Mouse (Mus musculus) liver, embryonic 13.5 days (tissue): ENCODE measurements around the gene Scrn1. TPM values are rescaled to one million over a fixed set of nuclear protein-coding genes. Genes with fewer than 3 reads are reported as not detected.

Source experiments
- ATAC-seq: fragments of 200-750 bp; cut with Nextera tagmentation; 2 replicates; pipeline ENCODE4 v1.8.0; 2017; ENCODE audit warnings: low read depth, mild to moderate bottlenecking, moderate number of reproducible peaks, moderate library complexity
- DNase-seq: peaks from one replicate; pipeline ENCODE4 v3.0.0; 2022
- H3K27ac ChIP-seq: fragments of 300-500 bp; sonication (generic); 2 replicates; pipeline ENCODE4 v1.5.1; 2015; ENCODE audit warnings: moderate library complexity, mild to moderate bottlenecking, inconsistent platforms
- H3K27me3 ChIP-seq: fragments of 300-500 bp; sonication (generic); 2 replicates; pipeline ENCODE4 v1.6.1; 2015; ENCODE audit warnings: mild to moderate bottlenecking, inconsistent platforms
- H3K36me3 ChIP-seq: fragments of 300-500 bp; sonication (generic); 2 replicates; pipeline ENCODE4 v1.6.1; 2015; ENCODE audit warnings: mild to moderate bottlenecking, inconsistent platforms
- H3K4me1 ChIP-seq: fragments of 300-500 bp; sonication (generic); replicated peaks from 2 replicates; pipeline ENCODE4 v1.6.1; 2015; ENCODE audit warnings: inconsistent platforms
- H3K4me2 ChIP-seq: fragments of 300-500 bp; sonication (generic); 2 replicates; pipeline ENCODE4 v1.6.1; 2015; ENCODE audit warnings: inconsistent platforms, mild to moderate bottlenecking, moderate library complexity
- H3K4me3 ChIP-seq: fragments of 300-500 bp; sonication (generic); replicated peaks from 2 replicates; pipeline ENCODE4 v1.5.1; 2015; ENCODE audit warnings: mild to moderate bottlenecking, inconsistent platforms
- H3K9ac ChIP-seq: fragments of 300-500 bp; sonication (generic); 2 replicates; pipeline ENCODE4 v1.6.1; 2015; ENCODE audit warnings: mild to moderate bottlenecking, inconsistent platforms
- H3K9me3 ChIP-seq: fragments of 300-500 bp; sonication (generic); replicated peaks from 2 replicates; pipeline ENCODE4 v1.6.1; 2016; ENCODE audit warnings: inconsistent platforms
- WGBS: fragments of 180-500 bp; shearing (Covaris S2); methylation state at CpG from one replicate; pipeline ENCODE4 v1.1.7; 2015; ENCODE audit not compliant: insufficient replicate concordance; 5-methylcytosine and 5-hydroxymethylcytosine counted together
- polyA plus RNA-seq: library from polyadenylated mRNA; unstranded; fragments of >200 nt; fragmentation: Nextera tagmentation; extraction: Ambion mirVana; gene quantifications from 2 replicates; pipeline ENCODE4 v1.2.1, GENCODE M21; 2015

The Scrn1 gene
- polyA plus RNA-seq, 1 experiment from 2014 or later = 0.22 TPM

- 63% methylated on average over 7 of the region's 7 CpGs for WGBS
- Histone ChIP-seq H3K9me3 (no peaks in the 10 kb centered on the region), H3K4me1 (peaks cover 4% of the 10 kb centered on the region; the same call in 1 of the 2 replicates), H3K9ac (no peak overlapping the region), H3K27me3 (no peaks in the 10 kb centered on the region), H3K4me3 (no peak overlapping the region), H3K27ac (no peak overlapping the region), H3K4me2 (no peak overlapping the region), H3K36me3 (no peaks in the 10 kb centered on the region)
- DNase-seq (no peak), ATAC-seq (no peak)
Measured at GRCm38 (mm10) chr6:54471866-54472265, 94.4 kb downstream of the Scrn1 start.

- WGBS = 80% methylated on average over 3 of the region's 3 CpGs
- no peak for DNase-seq
- ATAC-seq = no peak
Measured at GRCm38 (mm10) chr6:54467371-54467770, 98.9 kb downstream of the Scrn1 start.

DNA sequence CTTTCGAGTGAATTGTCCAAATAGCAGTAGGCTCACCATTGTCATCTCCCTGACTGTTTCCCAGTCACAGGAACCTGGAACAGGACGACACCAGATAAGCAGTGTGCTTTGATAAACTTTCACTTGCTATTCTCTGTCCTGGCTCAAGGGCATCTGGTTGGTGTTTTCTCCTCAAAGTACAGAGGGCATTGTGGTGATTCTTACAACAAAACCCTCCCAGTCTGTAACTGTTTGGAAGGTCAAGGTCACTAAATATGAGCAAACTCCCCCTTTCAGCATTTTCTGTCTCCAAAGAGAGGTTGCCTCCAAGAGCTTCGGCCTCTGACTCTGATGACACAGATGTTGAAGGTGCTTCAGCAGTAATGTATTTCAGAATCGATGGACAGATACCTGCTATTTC lies 101.4 kb downstream of the Scrn1 start:
- H3K9me3 ChIP-seq = no peaks in the 10 kb centered on the region
- H3K9ac ChIP-seq = no peak overlapping the region
- H3K36me3 ChIP-seq = no peaks in the 10 kb centered on the region
- ATAC-seq (no peak), DNase-seq (no peak)
- WGBS = 48% methylated on average over 4 of the region's 4 CpGs
- no peaks in the 10 kb centered on the region for H3K4me1 ChIP-seq
- H3K27me3 ChIP-seq = no peaks in the 10 kb centered on the region
- H3K4me2 ChIP-seq = no peak overlapping the region
- H3K27ac ChIP-seq = no peak overlapping the region
- no peak overlapping the region for H3K4me3 ChIP-seq

More at GRCm38 (mm10) chr6:54467371-54467770, 98.9 kb downstream of the Scrn1 start:
- Histone ChIP-seq H3K36me3 (no peaks in the 10 kb centered on the region), H3K27ac (no peak overlapping the region), H3K4me1 (no peaks in the 10 kb centered on the region), H3K4me2 (no peak overlapping the region), H3K9me3 (no peaks in the 10 kb centered on the region), H3K27me3 (no peaks in the 10 kb centered on the region), H3K9ac (no peak overlapping the region), H3K4me3 (no peak overlapping the region)

GRCm38 (mm10) chr6:54463701-54464458 lies 102.4 kb downstream of the Scrn1 start:
- H3K4me2 ChIP-seq = no peak overlapping the region
- H3K27ac ChIP-seq = no peak overlapping the region
- H3K27me3 ChIP-seq = no peaks in the 10 kb centered on the region
- no peak overlapping the region for H3K4me3 ChIP-seq
- H3K36me3 ChIP-seq = no peaks in the 10 kb centered on the region
- no peaks in the 10 kb centered on the region for H3K4me1 ChIP-seq
- no peak overlapping the region for H3K9ac ChIP-seq
- ATAC-seq (no peak), DNase-seq (no peak)
- H3K9me3 ChIP-seq = no peaks in the 10 kb centered on the region
- 34% methylated on average over 8 of the region's 8 CpGs for WGBS

GRCm38 (mm10) chr6:54462766-54463165 lies 103.5 kb downstream of the Scrn1 start:
- no peak for ATAC-seq
- WGBS = 74% methylated on average over 6 of the region's 6 CpGs

GRCm38 (mm10) chr6:54460915-54461671 lies 105.2 kb downstream of the Scrn1 start:
- Histone ChIP-seq H3K4me2 (no peak overlapping the region), H3K9me3 (no peaks in the 10 kb centered on the region), H3K27me3 (no peaks in the 10 kb centered on the region), H3K27ac (no peak overlapping the region), H3K9ac (no peak overlapping the region), H3K36me3 (no peaks in the 10 kb centered on the region), H3K4me1 (no peaks in the 10 kb centered on the region), H3K4me3 (no peak overlapping the region)
- 66% methylated on average over 13 of the region's 13 CpGs for WGBS
- DNase-seq (no peak), ATAC-seq (no peak)

More at GRCm38 (mm10) chr6:54462766-54463165, 103.5 kb downstream of the Scrn1 start:
- no peaks in the 10 kb centered on the region for H3K27me3 ChIP-seq
- H3K27ac ChIP-seq = no peak overlapping the region
- H3K4me2 ChIP-seq = no peak overlapping the region
- no peak overlapping the region for H3K4me3 ChIP-seq
- no peak overlapping the region for H3K9ac ChIP-seq
- H3K9me3 ChIP-seq = no peaks in the 10 kb centered on the region
- H3K36me3 ChIP-seq = no peaks in the 10 kb centered on the region
- no peak for DNase-seq
- no peaks in the 10 kb centered on the region for H3K4me1 ChIP-seq

GRCm38 (mm10) chr6:54460172-54460914 lies 105.9 kb downstream of the Scrn1 start:
- Histone ChIP-seq H3K4me1 (no peaks in the 10 kb centered on the region), H3K4me2 (no peak overlapping the region), H3K9ac (no peak overlapping the region), H3K27ac (no peak overlapping the region), H3K4me3 (no peak overlapping the region), H3K36me3 (no peaks in the 10 kb centered on the region), H3K27me3 (no peaks in the 10 kb centered on the region), H3K9me3 (no peaks in the 10 kb centered on the region)
- DNase-seq (no peak), ATAC-seq (no peak)
- 70% methylated on average over 6 of the region's 6 CpGs for WGBS

DNA sequence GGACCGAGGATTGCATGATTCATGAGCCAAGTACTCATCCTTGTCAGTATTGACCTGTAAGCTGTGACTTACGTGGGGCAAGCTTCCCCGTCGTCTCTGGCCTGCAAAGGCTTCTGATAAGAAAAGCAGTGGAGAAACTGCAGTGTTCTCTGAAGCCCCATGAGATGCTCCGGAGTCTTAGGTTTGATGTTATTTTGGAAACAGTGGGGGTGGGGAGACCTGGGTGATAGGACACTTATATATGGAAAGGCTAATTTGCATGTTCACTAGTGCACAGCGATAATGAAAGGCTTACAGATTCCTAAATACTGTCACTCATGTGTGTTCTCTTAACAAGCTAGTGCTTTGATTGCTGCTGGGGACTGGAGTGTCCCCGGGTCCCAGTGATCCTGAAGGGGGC lies 106.6 kb downstream of the Scrn1 start:
- H3K27me3 ChIP-seq = no peaks in the 10 kb centered on the region
- H3K36me3 ChIP-seq = no peaks in the 10 kb centered on the region
- no peaks in the 10 kb centered on the region for H3K9me3 ChIP-seq
- no peak overlapping the region for H3K27ac ChIP-seq
- DNase-seq (no peak), ATAC-seq (no peak)
- 50% methylated on average over 7 of the region's 7 CpGs for WGBS
- H3K4me3 ChIP-seq = no peak overlapping the region
- H3K4me1 ChIP-seq = no peaks in the 10 kb centered on the region
- H3K9ac ChIP-seq = no peak overlapping the region
- no peak overlapping the region for H3K4me2 ChIP-seq

Other genes with a start within 250 kb of the Scrn1 start
- 0.60 and 0.67 TPM in 2 replicates for gene Prr15, start 240.7 kb downstream of the Scrn1 start, polyA plus RNA-seq
- gene Wipf3, start 136.9 kb downstream of the Scrn1 start, polyA plus RNA-seq = 0.07 and 0.08 TPM in 2 replicates
- gene Plekha8, start 28.6 kb upstream of the Scrn1 start, polyA plus RNA-seq = 2.8 and 3.8 TPM in 2 replicates
- gene Fkbp14, start 30.8 kb upstream of the Scrn1 start, polyA plus RNA-seq = 4.3 and 5.4 TPM in 2 replicates
- 0.88 and 1.2 TPM in 2 replicates for gene Mturn, start 115.1 kb upstream of the Scrn1 start, polyA plus RNA-seq